Mouse (Mus musculus) kidney, adult 8-10 months (tissue): ENCODE data around the gene Dnah11.

Experiments used
- DNase-seq, 2 experiments: peaks; one replicate each; pipeline ENCODE4 v3.0.0; 2022

The Dnah11 gene

GRCm38 (mm10) chr12:118084806-118085205 is 114.0 kb downstream of the Dnah11 start:
- no peak for DNase-seq

- no peak for DNase-seq
Measured at GRCm38 (mm10) chr12:118084134-118084533, 114.7 kb downstream of the Dnah11 start.

GRCm38 (mm10) chr12:118080441-118080840 is 118.4 kb downstream of the Dnah11 start:
- DNase-seq: no peak

- no peak for DNase-seq
Measured at GRCm38 (mm10) chr12:118078434-118078989, 120.3 kb downstream of the Dnah11 start.

GRCm38 (mm10) chr12:118076802-118077201 is 122.0 kb downstream of the Dnah11 start:
- DNase-seq: no peak

- DNase-seq: no peak
Measured at GRCm38 (mm10) chr12:118072181-118072872, 126.5 kb downstream of the Dnah11 start.

- no peak for DNase-seq
Measured at GRCm38 (mm10) chr12:118071667-118072066, 127.2 kb downstream of the Dnah11 start.

GRCm38 (mm10) chr12:118068785-118069184 is 130.1 kb downstream of the Dnah11 start:
- DNase-seq: no peak

- DNase-seq: no peak
Measured at GRCm38 (mm10) chr12:118062343-118062742, 136.5 kb downstream of the Dnah11 start.

GRCm38 (mm10) chr12:118056876-118057275 is 142.0 kb downstream of the Dnah11 start:
- no peak for DNase-seq

- no peak for DNase-seq
Measured at GRCm38 (mm10) chr12:118045381-118045780, 153.5 kb downstream of the Dnah11 start.

GRCm38 (mm10) chr12:118043130-118043647 is 155.7 kb downstream of the Dnah11 start:
- no peak for DNase-seq

GRCm38 (mm10) chr12:118042196-118042595 is 156.6 kb downstream of the Dnah11 start:
- DNase-seq: no peak

- no peak for DNase-seq
Measured at GRCm38 (mm10) chr12:118034990-118035389, 163.9 kb downstream of the Dnah11 start.

GRCm38 (mm10) chr12:118025771-118026170 is 173.1 kb downstream of the Dnah11 start:
- DNase-seq: no peak

- DNase-seq: no peak
Measured at GRCm38 (mm10) chr12:118018936-118019335, 179.9 kb downstream of the Dnah11 start.

- DNase-seq: no peak
Measured at GRCm38 (mm10) chr12:118013872-118014271, 185.0 kb downstream of the Dnah11 start.

GRCm38 (mm10) chr12:118011921-118012320 is 186.9 kb downstream of the Dnah11 start:
- DNase-seq: no peak

GRCm38 (mm10) chr12:117994938-117995337 is 203.9 kb downstream of the Dnah11 start:
- DNase-seq: no peak

GRCm38 (mm10) chr12:117993499-117993898 is 205.3 kb downstream of the Dnah11 start:
- DNase-seq: peak; percentile 59 to 85

- no peak for DNase-seq
Measured at GRCm38 (mm10) chr12:117989018-117989828, 209.6 kb downstream of the Dnah11 start.

- no peak for DNase-seq
Measured at GRCm38 (mm10) chr12:117980315-117980714, 218.5 kb downstream of the Dnah11 start.

- no peak for DNase-seq
Measured at GRCm38 (mm10) chr12:117973712-117974111, 225.1 kb downstream of the Dnah11 start.

GRCm38 (mm10) chr12:117962698-117963097 is 236.1 kb downstream of the Dnah11 start:
- DNase-seq: no peak
